Mouse (Mus musculus) liver, adult 2 months (tissue): ENCODE measurements around the gene Dyrk3.

Experiments
- CTCF ChIP-seq: fragments of 200-500 bp; IDR thresholded peaks from 2 replicates; pipeline ENCODE4 v1.5.1; 2011; ENCODE audit warnings: low read depth, low read length, control low read depth
- POLR2A ChIP-seq: fragments of 200-500 bp; IDR thresholded peaks from 2 replicates; pipeline ENCODE4 v1.6.1; 2011; ENCODE audit warnings: low read length, control low read depth; ENCODE audit not compliant: insufficient read depth; ENCODE audit errors: extremely low read depth

- no peak for TF ChIP-seq POLR2A
- no peak for TF ChIP-seq CTCF
Measured at GRCm38 (mm10) chr1:131086907-131087306, 51.2 kb downstream of the Dyrk3 start.
